Mouse (Mus musculus) urinary bladder, postnatal 4 days (tissue): ENCODE data around the gene Cd180.
"Not testable (repeated sequence)": the region's sequence is repeated elsewhere in the genome, so short reads cannot be mapped to it uniquely, and the experiment has no call there.

Source experiments
- DNase-seq, 2 experiments: peaks; one replicate each; pipeline ENCODE4 v3.0.0; 2021 to 2022; ENCODE audit warnings: low spot score in 2 of 2

The Cd180 gene

DNA sequence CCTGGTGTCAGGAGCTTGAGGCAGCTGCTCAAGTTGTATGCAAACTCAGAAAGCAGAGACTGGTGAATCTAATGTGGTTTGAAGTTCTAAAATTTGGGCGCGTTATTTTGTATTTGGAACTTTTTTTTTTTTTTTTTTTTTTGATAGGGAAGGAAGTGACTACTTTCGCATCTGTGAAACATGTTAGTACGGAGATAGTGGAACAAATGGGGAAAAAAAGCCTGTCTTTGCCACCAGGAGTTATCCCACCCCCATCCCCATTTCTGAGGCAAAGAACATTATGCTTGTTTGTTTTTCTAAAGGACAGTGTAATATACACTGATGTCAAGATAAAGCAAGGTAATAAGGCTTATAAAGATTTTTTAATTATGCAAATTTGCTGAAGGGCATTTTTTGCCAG, 15.8 kb upstream of the Cd180 start:
- DNase-seq = not testable (repeated sequence)

DNA sequence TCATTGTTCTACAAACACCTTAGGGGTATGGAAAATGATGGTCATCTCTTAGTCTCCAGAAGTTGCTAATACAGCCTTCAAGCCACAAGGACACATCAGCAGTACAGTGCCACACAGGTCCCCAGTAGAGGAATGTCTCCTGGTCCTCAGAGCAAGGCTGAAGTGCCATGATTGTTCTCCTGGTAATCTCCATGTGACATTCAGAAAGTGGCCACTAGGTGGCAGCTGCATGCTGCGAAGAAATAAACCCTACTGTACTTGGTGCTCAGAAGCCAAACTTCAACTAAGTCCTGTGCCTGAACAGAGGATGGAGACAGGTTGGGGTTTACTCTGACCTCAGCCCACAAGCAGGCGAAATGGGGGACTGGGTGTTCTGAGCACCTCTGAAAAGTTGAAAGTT, 14.9 kb upstream of the Cd180 start:
- DNase-seq = peak; percentile 41 to 72

DNA sequence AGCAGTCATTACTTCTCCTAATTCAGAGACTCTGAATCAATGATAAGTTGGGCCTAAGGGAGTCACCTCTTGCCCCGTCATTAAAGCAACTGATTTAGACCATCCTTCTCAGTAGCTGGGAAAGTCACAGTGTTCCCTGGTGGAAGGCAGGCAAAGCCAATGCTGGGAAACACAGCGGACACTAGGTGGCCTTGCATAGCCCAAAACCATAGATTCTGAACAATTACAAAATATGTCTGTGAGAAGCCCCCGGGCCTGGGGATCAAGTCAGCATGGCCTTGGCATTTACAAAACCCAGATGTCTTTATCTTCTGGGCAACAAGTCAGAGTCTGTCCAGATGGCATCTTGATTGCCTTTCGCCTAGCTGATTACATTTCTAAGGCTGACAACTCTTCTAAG, 8.5 kb upstream of the Cd180 start:
- no peak for DNase-seq

DNA sequence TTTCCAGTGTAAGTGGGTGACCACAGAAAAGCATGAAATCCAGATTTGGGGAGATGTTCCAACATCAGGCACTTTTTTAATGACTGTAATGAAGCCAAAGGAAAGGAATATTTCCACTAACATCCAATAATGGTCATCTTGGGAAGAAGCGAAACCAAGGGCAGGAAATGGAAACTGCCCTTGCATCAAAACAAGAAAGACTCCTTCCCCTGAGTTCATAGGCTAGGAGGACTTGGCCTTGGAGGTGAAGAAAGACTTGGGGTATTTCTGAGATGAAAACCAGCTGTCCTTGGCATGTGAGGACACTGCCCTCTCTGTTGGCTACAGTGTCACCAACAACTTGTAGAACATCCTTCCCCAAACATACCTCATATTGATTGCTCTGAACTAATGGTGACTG, 5.2 kb upstream of the Cd180 start:
- no peak for DNase-seq

DNA sequence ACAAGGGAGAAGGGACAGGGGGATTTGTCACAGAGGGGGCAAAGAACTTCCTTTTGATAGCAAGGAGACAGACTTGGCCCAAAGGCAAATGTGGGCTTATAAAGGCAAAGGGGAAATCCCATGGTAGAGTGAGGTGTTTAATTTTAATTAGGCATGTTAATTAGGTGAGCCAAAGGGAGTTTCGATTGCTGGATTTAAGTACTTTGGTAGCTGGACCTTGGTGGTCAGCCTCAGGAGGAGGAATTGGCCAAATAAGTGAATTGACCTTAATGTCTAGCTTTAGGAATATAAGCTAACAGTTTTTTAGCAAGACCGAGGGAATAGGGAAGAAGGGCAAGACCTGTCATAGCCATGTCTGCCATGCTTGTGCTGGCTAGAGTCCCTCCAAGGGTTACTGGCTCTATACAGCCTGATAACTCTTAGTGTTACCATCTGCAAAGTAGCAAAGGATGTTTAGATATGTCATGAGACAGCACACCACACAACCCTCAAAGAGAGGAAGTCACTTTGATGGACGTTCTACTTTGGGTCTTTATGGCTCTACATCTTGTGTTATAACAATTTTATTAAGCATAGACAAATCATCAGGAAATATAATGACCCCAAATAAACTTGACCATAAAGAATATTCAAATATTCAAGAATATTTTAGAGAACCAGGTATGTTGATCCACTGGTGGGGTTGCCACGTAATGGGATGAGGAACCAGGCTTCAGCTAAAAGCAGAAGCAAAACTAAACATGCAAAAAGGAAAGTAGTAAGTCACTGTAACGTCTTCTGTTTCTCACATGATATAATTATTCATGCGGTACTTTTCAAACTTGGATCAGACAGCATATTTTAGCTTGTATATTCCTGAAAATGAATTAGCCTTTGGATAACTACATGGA, 3.9 kb upstream of the Cd180 start:
- no peak for DNase-seq

DNA sequence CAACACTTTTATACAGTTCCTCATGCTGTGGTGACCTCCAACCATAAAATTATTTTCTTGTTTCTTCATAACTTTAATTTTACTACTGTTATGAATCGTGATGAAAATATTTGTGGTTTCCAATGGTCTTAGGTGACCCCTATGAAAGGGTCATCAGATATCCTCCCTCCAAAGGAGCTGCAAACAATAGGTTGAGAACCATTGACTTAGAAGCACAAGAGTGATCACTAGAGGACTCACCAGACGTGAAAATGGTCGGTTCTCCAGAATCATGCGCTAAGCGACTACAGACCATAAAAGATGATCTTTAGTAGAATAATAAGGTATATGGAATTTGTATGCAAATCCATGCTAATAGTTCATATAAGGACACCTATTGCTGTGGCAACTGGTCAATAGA, 3.2 kb upstream of the Cd180 start:
- DNase-seq = no peak

DNA sequence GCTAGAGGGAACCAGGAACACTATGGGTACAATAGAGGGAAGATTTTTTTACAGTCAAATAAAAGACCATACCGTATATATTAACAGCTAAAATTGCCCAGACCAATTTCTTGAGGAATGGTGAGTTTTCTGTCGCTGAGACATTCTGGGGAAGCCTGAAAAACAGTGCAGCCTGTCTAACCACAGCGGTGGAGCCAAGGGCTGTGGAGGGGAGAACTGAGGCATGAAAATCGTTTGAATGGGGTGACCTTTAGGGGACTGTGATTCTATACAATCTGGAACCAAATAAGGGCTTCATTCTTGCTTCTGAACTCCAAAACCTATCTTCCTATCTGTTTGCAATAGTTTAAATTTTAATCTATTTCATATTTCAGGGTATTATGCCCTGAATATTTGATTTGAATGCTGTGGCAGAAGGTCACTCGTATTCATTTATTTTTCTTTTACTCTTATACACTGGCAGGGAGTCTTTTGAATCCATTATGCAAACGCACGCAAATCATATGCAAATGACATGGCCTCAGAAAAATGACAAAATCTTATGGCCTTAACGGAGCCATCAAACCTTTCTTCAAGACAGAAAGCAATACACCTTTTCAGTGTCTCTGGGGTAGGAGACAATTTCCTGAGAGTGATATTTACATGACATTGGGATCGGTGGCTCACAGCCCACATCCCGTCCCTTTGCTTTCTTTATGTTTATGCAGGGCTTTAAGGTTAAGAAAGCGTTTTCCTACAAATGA, 1.8 kb upstream of the Cd180 start:
- no peak for DNase-seq

DNA sequence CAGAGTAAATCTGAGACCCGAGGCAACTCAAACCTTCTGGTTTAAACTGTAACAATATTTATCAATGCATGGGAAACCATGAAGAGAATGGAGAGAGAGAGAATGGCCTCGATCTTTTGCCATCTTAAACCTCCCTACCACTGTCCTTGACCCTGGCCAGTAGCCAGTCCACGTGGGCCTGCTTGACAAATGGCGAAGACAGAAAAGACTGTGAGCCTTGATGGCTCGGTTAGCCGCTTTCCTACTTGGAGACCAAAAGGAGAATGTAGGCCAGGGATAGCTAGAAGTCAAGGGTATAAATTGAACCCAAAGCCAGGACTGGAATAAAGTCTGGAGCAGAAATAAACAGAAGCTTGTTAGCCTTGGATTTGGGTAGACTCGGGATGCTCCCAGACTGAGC, 796 bp downstream of the Cd180 start:
- no peak for DNase-seq

DNA sequence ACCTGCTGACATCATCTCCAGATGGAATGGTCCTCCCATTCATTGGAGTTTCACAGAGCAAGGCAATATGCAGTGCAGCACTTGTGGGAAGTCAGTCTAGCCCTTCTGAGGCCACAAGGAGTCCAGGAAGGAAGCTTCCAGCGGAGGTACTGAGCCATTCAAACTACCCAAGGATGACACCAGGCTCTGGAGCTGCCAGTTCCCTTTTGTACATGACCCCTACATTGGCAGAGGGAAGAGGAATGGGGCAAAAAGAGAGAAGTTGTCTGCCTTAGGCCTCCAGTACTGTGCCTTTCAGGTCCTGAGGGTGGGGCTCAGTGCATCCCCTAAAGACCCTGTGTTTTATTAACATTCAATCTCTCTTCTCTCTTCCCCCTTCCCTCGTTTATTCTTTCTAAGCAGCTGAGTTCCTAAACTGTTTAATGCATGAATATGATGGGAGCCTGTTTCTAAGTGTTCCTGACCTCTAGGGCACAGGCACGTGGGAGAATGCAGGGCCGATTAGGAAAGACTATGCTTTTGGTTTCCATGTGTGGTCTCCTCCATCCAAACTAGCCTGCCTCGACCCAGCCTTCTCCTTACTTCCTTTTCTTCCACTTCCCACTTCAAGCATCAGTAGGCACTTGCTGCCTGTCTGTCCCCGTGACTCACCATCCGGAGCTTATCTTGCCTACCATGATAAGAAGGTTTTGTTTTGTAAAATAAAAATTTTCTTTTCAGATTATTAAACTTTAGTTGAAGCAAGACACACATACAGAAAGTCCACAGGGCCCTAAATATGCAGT, 2.0 kb downstream of the Cd180 start:
- DNase-seq = no peak

DNA sequence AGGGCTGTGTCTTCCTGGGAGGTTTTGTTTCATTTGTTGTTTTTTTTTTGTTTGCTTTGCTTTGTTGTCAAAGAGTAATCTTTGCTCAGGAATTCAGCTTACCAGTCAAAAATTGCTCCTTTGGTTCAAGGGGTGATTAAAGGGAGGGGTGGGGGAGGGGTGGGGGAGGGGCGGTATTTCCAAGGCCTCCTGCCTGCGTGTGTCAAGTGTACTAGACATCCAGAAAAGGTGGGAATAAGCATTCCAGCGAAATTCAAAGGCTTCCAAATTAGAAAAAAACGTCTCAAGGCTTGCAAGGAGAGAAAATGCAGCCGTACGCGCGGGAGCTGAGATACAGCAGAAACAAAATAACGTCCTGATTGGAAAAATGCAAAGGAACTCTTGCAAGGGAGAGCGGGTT, 5.0 kb downstream of the Cd180 start:
- DNase-seq = no peak

DNA sequence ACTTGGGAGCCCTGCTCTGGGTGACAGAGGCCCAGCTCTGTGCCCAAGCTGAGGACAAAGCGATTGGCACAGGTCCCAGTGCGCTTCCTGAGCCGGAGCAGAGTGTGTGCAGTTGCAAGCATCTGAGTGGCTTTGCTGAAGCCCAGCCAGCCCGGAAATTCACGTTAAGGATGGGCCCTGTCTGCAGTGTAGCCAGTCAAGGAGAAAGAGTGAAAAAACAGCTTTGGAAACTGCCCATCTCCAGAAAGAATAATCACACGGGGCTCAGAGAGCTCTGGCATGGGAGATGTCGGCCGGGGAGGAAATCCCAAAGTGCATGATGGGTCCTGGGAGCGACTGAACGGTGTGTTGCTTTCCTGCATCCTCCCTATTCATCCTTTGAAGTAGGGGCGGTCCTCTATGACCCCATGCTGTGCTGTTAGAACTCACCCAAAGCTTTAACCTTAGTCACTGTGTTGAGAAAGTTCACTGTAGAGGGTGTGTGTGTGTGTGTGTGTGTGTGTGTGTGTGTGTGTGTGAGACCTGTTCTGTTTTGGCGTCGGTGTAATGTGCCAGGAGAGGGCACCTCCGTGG, 5.5 kb downstream of the Cd180 start:
- DNase-seq = peak; percentile 38 to 65

DNA sequence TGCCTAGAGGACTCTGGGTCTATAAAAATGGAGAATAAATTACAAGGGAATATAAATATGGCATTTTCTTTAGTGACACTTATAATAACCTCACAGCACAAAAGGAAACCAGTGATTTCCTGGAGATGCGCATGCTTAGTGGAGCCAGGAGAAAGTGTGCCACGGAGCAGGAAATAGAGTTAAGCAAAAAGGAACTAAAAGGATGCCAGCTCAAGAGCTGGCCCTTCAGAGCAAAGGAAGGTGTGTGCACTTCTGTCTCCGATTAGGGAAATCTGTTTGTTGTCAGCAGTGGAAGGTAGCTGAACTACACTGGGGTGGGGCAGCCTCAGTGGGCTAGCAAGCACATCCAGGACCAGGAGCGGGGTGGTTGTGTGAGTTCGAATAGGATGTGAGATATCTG, 6.8 kb downstream of the Cd180 start:
- DNase-seq = no peak

DNA sequence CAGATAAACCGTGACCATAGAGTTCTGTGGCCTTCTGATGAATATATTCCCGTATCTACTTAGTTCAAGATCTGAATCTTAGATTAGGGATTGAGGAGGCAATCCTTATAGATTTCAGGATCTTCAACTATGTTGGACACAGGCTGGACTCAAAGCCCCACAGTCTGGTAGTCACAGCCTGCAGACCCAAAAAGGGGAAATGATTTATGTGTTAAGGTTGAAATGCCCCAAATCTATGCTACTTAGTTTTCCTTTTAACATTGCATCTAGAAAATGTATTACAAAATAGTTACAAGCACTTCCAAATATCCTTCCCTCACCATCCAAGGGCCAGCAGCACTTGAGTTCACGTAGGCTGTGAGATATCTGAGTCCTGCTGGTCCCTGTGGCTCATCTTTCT, 7.4 kb downstream of the Cd180 start:
- DNase-seq = no peak

DNA sequence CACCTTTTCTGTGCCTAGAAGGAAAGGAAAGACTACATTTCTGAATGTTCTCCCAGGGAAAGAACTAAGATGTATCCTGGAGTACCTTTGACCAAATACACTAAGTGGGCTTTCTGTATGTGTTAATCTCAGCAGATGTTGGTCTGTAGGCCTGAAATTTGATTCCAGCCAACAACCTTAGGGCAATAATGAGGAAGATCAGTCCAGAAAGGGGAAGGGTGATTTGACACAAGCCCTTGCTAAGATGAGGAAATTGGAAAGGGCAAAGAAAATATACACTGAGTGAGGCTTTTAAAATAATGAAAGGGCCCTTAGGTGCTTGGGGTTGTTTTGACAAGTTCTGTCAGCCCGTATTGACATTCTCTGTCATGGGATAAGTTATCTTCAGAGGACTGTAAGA, 23.6 kb downstream of the Cd180 start:
- no peak for DNase-seq

DNA sequence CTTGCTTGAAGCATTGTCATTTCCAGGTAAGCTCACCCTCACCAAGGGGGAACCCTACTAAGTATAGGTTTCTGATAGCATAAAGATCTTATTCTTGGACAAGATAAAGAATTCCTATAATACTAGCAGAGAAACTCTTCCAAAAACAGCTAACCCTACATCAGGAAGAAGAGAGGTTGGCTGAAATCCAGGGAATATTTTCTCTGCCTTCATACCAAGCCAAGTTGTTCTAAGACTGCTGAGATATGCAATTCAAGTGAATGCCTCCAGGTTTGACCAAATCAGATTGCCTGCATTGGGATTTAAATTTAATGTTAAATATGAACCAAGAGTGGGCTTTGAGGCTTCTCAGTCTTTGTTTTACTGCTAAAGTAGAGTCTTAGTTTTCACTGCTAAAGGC, 32.1 kb downstream of the Cd180 start:
- DNase-seq = no peak

DNA sequence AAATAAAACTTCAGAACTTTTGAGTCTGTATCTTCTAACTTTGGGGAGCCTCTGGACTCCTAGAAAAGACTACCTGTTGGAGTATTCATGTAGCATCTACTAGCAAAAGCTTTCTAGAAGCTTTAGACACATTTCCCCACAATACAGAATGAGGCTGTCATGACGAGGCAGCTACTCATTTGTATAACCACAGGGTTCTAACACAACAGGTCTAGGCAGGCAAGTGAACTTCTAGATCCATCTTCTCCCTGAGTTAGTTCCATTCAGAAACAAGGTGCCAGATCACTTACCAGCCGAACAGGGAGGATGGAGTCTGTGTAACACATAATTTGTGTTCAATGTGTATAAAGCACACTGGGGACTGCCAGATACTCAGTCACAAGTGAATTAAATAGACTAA, 32.5 kb downstream of the Cd180 start:
- no peak for DNase-seq

DNA sequence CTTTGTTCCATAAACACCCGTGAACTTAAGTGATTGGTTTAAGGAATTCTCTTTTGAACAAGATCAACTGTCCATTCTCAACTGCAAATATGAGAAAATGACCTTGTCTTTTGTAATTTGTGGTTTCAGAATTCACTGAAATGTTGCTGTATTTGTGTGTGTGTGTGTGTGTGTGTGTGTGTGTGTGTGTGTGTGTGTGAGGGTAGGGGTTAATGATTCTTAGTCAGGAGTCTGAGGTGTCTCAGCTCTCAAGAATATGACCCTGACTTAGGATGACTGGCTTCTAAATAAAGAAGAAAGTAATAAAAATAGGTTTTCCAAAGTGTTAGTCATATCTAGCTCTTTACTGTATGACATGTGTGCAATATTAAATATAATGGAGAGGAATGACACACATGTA, 33.5 kb downstream of the Cd180 start:
- no peak for DNase-seq

DNA sequence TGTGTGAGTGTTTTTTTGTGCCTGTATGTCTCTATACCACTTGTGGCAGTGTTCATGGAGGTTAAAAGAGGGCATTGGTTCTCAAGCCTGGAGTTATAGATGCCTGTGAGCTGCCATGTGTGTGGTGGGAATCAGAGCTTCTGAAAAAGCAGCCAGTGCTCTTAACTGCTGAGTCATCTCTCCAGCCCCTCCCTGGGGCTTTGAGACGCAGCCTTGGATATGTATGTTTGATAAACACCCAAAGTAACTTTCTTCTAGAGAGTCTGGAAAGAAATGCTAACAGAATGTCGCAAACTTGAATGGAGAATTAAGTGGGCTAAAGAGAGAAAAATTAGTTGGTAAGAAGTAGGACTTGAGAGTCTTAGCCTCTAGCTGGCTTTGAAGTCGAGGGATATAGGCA, 34.7 kb downstream of the Cd180 start:
- no peak for DNase-seq

DNA sequence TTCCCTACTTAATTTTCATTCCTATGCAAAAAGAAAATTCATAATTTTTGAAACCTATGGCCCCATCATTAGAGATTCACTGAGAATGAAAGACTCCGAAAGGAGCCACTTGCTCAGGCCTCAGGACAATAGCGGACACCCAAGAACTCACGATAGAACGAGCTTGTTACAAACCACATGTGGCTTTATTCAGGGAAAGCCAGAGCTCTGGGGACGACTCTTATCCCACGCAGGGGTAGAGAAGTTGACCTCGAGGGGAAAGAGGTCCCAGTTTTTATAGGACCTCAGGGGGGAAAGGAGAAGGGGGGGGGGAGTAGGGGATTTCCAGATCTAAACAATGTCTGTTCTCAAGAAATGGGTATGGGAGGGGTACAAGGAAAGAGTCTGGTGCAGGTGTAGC, 35.6 kb downstream of the Cd180 start:
- DNase-seq = not testable (repeated sequence)

DNA sequence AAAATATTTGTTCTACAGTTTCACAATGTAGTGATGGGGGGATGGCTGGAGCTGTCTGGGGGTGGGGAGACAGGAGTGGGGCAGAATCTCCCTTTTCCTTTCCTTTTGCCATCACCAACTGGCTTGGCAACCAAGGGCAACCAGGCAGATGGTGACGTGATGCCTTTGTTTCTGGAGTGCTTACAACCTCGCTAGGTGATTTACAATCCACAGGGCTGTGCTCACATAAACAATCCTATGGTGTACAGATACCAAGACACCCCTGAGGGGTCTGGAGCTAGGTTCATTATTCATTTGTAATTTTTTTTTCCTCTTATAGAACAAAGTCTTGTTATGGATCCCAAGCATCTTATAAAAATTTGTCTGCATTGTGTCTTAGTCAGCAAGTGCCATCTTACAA, 39.7 kb downstream of the Cd180 start:
- DNase-seq = no peak

DNA sequence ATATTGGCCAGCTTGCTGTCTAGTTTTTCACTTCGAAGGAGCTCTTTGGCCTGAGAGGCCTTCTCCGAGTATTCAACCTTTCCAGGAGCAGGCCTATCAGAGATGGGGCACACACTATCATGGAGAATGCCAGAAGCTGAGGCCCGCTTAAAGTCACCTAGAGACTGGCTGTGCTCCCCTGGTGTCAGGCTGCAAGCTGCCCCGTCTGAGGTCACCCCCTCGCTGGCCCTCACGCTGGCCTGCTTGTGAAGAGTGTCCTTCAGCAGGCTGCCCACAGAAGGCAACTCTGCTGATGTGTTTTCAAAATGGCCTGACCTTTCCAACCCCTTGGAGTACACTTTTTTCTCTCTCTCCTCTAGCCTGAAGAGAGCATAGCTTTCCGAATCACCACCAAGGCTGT, 44.5 kb downstream of the Cd180 start:
- no peak for DNase-seq
